Mouse (Mus musculus) bone marrow macrophage, adult 2 months (primary cell): ENCODE results near the gene 1700030J22Rik.

Source experiments
- CTCF ChIP-seq: IDR thresholded peaks from 2 replicates; pipeline ENCODE4 v1.5.1; 2012; ENCODE audit warnings: low read depth, mild to moderate bottlenecking, low read length, moderate library complexity
- POLR2A ChIP-seq: IDR thresholded peaks from 2 replicates; pipeline ENCODE4 v1.6.1; 2012; ENCODE audit warnings: mild to moderate bottlenecking, low read depth, low read length, borderline replicate concordance

DNA sequence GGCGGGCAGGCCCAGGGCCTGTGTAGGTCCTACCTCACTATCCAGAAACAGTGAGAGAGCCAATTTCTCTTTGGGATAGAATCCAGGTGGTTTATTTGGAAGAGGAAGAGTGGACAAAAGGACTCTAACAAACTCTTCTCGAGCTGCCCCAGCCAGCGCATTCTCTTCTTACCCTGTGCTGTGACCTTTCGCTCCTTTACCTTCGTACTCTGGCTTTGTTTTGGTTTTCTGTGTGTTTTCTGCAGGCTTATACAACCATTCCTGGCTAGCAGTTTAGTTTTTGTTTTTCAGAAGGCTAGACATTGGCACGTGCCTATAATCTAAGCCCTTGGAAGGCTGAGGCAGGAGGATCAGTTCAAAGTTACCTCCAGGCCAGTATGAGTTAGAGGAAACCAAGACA, 9.2 kb downstream of the 1700030J22Rik start:
- TF ChIP-seq CTCF (no peak), POLR2A (no peak)
